Mouse (Mus musculus): ENCODE results near the gene Tmbim6.

- TF ChIP-seq POLR2A (IDR thresholded peaks at IDR 0.05; ENCODE audit: extremely low read depth, insufficient read depth, low read length) (no peak), CTCF (IDR thresholded peaks at IDR 0.05; ENCODE audit: extremely low read depth, insufficient read depth, low read length) (no peak)
Measured at GRCm38 (mm10) chr15:99403159-99403889, 10.6 kb downstream of the Tmbim6 start.
